Mouse (Mus musculus) lung, adult 2 months (tissue): ENCODE measurements around the gene Agtpbp1. TPM values are rescaled to one million over a fixed set of nuclear protein-coding genes. Genes with fewer than 3 reads are reported as not detected.
"Not testable (repeated sequence)": the region's sequence is repeated elsewhere in the genome, so short reads cannot be mapped to it uniquely, and the experiment has no call there.

Source experiments
- DNase-seq: peaks from one replicate; pipeline ENCODE4 v3.0.0; 2022
- H3K4me1 ChIP-seq: fragments of 200-500 bp; 2 replicates; pipeline ENCODE4 v1.6.1; 2011; ENCODE audit warnings: low read length; ENCODE audit not compliant: control insufficient read depth, insufficient read depth
- H3K4me3 ChIP-seq: fragments of 200-500 bp; replicated peaks from 2 replicates; pipeline ENCODE3; 2011; ENCODE audit warnings: low read depth, mild to moderate bottlenecking, control low read depth, low read length; ENCODE audit errors: extremely low read depth
- CTCF ChIP-seq: fragments of 200-500 bp; IDR thresholded peaks from 2 replicates; pipeline ENCODE4 v1.5.1; 2011; ENCODE audit warnings: mild to moderate bottlenecking, low read length, control low read depth; ENCODE audit not compliant: insufficient read depth
- POLR2A ChIP-seq: fragments of 200-500 bp; IDR thresholded peaks from 2 replicates; pipeline ENCODE4 v1.6.1; 2011; ENCODE audit warnings: low read depth, mild to moderate bottlenecking, control low read depth, low read length, borderline replicate concordance; ENCODE audit errors: extremely low read depth
- WGBS: fragments of 180-500 bp; shearing (Covaris S2); methylation state at CpG from one replicate; pipeline ENCODE4 v1.1.7; 2018; 5-methylcytosine and 5-hydroxymethylcytosine counted together
- polyA plus RNA-seq: library from polyadenylated mRNA; depleted of rRNA; stranded (reverse); fragments of >200 nt; gene quantifications from 2 replicates; pipeline ENCODE4 v1.2.3, GENCODE M21; 2012

Gene Agtpbp1
- polyA plus RNA-seq, 1 experiment, result 9.9 TPM

- DNase-seq, result no peak
- Histone ChIP-seq H3K4me1 (no peaks in the 10 kb centered on the region), H3K4me3 (no peak overlapping the region)
- TF ChIP-seq CTCF, result no peak
- no peak for TF ChIP-seq POLR2A
- 86% methylated on average over 5 of the region's 5 CpGs for WGBS
Measured at GRCm38 (mm10) chr13:59494619-59495262, 90.3 kb downstream of the Agtpbp1 start.

GRCm38 (mm10) chr13:59490726-59491125 lies 94.3 kb downstream of the Agtpbp1 start:
- no peak for TF ChIP-seq CTCF
- TF ChIP-seq POLR2A, result no peak
- H3K4me1 ChIP-seq, result no peaks in the 10 kb centered on the region
- no peak for DNase-seq
- WGBS, result 66% methylated on average over 4 of the region's 4 CpGs
- no peak overlapping the region for H3K4me3 ChIP-seq

GRCm38 (mm10) chr13:59489143-59489542 lies 95.9 kb downstream of the Agtpbp1 start:
- WGBS, result 31% methylated on average over 2 of the region's 2 CpGs
- Histone ChIP-seq H3K4me1 (no peaks in the 10 kb centered on the region), H3K4me3 (no peak overlapping the region)
- TF ChIP-seq CTCF, result no peak
- no peak for DNase-seq

GRCm38 (mm10) chr13:59487287-59487686 lies 97.7 kb downstream of the Agtpbp1 start:
- 85% methylated on average over 8 of the region's 8 CpGs for WGBS

GRCm38 (mm10) chr13:59486243-59486642 lies 98.8 kb downstream of the Agtpbp1 start:
- WGBS, result 73% methylated on average over 5 of the region's 5 CpGs
- TF ChIP-seq POLR2A (no peak), CTCF (no peak)
- Histone ChIP-seq H3K4me3 (no peak overlapping the region), H3K4me1 (no peaks in the 10 kb centered on the region)
- DNase-seq, result no peak

More at GRCm38 (mm10) chr13:59487287-59487686, 97.7 kb downstream of the Agtpbp1 start:
- Histone ChIP-seq H3K4me1 (no peaks in the 10 kb centered on the region), H3K4me3 (no peak overlapping the region)
- no peak for TF ChIP-seq POLR2A
- no peak for TF ChIP-seq CTCF
- DNase-seq, result no peak

- no peak for TF ChIP-seq POLR2A
- no peak for TF ChIP-seq CTCF
- WGBS, result 89% methylated on average over 7 of the region's 7 CpGs
- no peak for DNase-seq
- H3K4me3 ChIP-seq, result no peak overlapping the region
- no peaks in the 10 kb centered on the region for H3K4me1 ChIP-seq
Measured at GRCm38 (mm10) chr13:59485456-59485855, 99.6 kb downstream of the Agtpbp1 start.

- H3K4me3 ChIP-seq, result no peak overlapping the region
- DNase-seq, result no peak
- no peak for TF ChIP-seq CTCF
- no peak for TF ChIP-seq POLR2A
- no peaks in the 10 kb centered on the region for H3K4me1 ChIP-seq
- WGBS, result 97% methylated on average over 4 of the region's 4 CpGs
Measured at GRCm38 (mm10) chr13:59481484-59481855, 103.6 kb downstream of the Agtpbp1 start.

GRCm38 (mm10) chr13:59480599-59481483 lies 104.2 kb downstream of the Agtpbp1 start:
- WGBS, result 84% methylated on average over 13 of the region's 13 CpGs
- no peaks in the 10 kb centered on the region for H3K4me1 ChIP-seq
- DNase-seq, result no peak
- no peak overlapping the region for H3K4me3 ChIP-seq
- TF ChIP-seq POLR2A (no peak), CTCF (no peak)

- not testable (repeated sequence) for H3K4me3 ChIP-seq, DNase-seq, H3K4me1 ChIP-seq
- WGBS, result 63% methylated on average over 7 of the region's 7 CpGs
Measured at GRCm38 (mm10) chr13:59477928-59478327, 107.1 kb downstream of the Agtpbp1 start.

- 90% methylated on average over 14 of the region's 14 CpGs for WGBS
- DNase-seq, result no peak
- no peak overlapping the region for H3K4me3 ChIP-seq
- TF ChIP-seq CTCF, result no peak
- TF ChIP-seq POLR2A, result no peak
- H3K4me1 ChIP-seq, result no peaks in the 10 kb centered on the region
Measured at GRCm38 (mm10) chr13:59477451-59477850, 107.6 kb downstream of the Agtpbp1 start.
